ENCODE assay signal across 10 mouse cellular contexts in the genomic region with DNA sequence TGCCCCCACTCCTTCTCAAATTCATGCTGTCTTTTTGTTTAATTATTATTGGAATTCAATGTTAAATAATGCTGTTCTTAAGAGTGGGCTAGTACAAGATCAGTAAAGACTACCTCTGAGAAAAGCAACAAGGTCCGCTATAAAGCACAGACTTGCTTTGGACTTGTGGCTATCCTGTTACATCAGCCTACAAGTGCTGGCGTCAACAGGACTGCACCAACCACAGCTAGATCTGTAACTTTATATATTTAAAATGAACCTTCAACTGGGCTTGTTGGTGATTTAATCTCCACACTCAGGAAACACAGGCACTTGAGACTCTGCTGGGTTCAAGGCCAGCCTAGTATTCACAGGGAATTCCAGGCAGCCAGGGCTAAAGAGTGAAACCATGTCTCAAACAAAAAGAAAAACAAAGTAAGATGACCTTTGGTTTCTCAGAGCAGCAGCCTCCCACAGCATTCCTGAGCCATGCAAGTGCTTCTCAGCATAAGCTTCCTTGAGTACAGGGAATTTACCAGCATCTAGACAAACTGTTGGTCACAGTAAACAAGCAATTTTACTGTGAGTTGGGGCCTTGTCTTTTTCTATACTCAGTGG.
DNase-seq lines count a peak whose midpoint lies in the region; TF ChIP-seq lines count a peak whose summit lies in the region.
"Had no signal": no experiment of that assay in that cellular context is flagged by ENCODE, and none has a peak within 500 bp of the region (broad histone marks: within the 10 kb centered on the region; RNA-seq: fewer than 3 reads in every experiment).

No protein-coding gene starts in this region.

- TF ChIP-seq EP300 in ES-Bruce4 (IDR thresholded peaks at IDR 0.05; ENCODE audit: insufficient read depth, low read depth, low read length) = no peak

- no peak for TF ChIP-seq CTCF in ES-Bruce4 (IDR thresholded peaks at IDR 0.05; ENCODE audit: low read depth, low read length)

- TF ChIP-seq POLR2A in ES-Bruce4 (IDR thresholded peaks at IDR 0.05; ENCODE audit: insufficient read depth, low read length) = no peak

- H3K36me3 ChIP-seq in ES-Bruce4 (ENCODE audit: control insufficient read depth, insufficient read depth, low read length, poor library complexity, severe bottlenecking) = no peaks in the 10 kb centered on the region
- peaks cover 5% of the 10 kb centered on the region; the same call in 1 of the 2 replicates for H3K36me3 ChIP-seq in forebrain, embryonic 10.5 days (replicated peaks)

- no peaks in the 10 kb centered on the region for H3K4me1 ChIP-seq in ES-Bruce4 (ENCODE audit: control insufficient read depth, insufficient read depth, low read length)
- H3K4me1 ChIP-seq in forebrain, embryonic 10.5 days = peaks cover 6% of the 10 kb centered on the region

- DNase-seq in NIH3T3 (ENCODE audit: low read depth) = peak; percentile 58
- peak; percentile 68 for DNase-seq in fibroblast of lung, adult 2 months (ENCODE audit: low read depth)
- peak; percentile 47 to 55 for DNase-seq in kidney, postnatal 25 days
- DNase-seq in spleen, adult 12 weeks (ENCODE audit: low spot score) = no peak
- DNase-seq in forebrain, embryonic 10.5 days (ENCODE audit: extremely low spot score, low spot score) = no peak
- no peak for DNase-seq in thymus, postnatal 36 days
- DNase-seq: gastrocnemius, postnatal 10 days; heart, postnatal 4 days had no signal

- WGBS in forebrain, embryonic 10.5 days = 74% methylated on average over 2 of the region's 2 CpGs

- H3K27ac ChIP-seq in ES-Bruce4 (ENCODE audit: insufficient read depth, low read length) = peak overlapping the region; percentile 29
- no peak overlapping the region for H3K27ac ChIP-seq in forebrain, embryonic 10.5 days
- H3K27ac ChIP-seq: layer of hippocampus, adult 2 months had no signal

- no peak overlapping the region for H3K9ac ChIP-seq in ES-Bruce4 (ENCODE audit: low read depth, poor library complexity, severe bottlenecking)

- no peaks in the 10 kb centered on the region for H3K27me3 ChIP-seq in ES-Bruce4 (ENCODE audit: control insufficient read depth, insufficient read depth, low read length, poor library complexity, severe bottlenecking)
- no peaks in the 10 kb centered on the region for H3K27me3 ChIP-seq in forebrain, embryonic 10.5 days (ENCODE audit: poor library complexity, severe bottlenecking)

- no peaks in the 10 kb centered on the region for H3K9me3 ChIP-seq in ES-Bruce4 (replicated peaks; ENCODE audit: control insufficient read depth, insufficient read depth, low read length, poor library complexity, severe bottlenecking)
- H3K9me3 ChIP-seq in forebrain, embryonic 10.5 days = no peaks in the 10 kb centered on the region

- H3K4me3 ChIP-seq in ES-Bruce4 (ENCODE audit: low read depth, low read length) = no peak overlapping the region
- no peak overlapping the region for H3K4me3 ChIP-seq in forebrain, embryonic 10.5 days
- H3K4me3 ChIP-seq: layer of hippocampus, adult 2 months had no signal

Comparison
In these comparisons a context has a peak if more than half of its experiments do, and no peak if none do; other contexts are left out.
1. DNase-seq: peak in NIH3T3 (single experiment), fibroblast of lung, adult 2 months (single experiment) and kidney, postnatal 25 days (2 of 2); none in spleen, adult 12 weeks (single experiment), forebrain, embryonic 10.5 days (single experiment) and thymus, postnatal 36 days (0 of 2).